Mouse (Mus musculus) heart, embryonic 16.5 days (tissue): ENCODE data around the gene Epha4. TPM values are rescaled to one million over a fixed set of nuclear protein-coding genes. Genes with fewer than 3 reads are reported as not detected.

ENCODE experiments used
- ATAC-seq: fragments of 200-750 bp; cut with Nextera tagmentation; replicated peaks from 2 replicates; pipeline ENCODE4 v1.8.0; 2017; ENCODE audit warnings: moderate number of reproducible peaks; ENCODE audit not compliant: insufficient read depth, low FRiP score; ENCODE audit errors: extremely low read depth
- H3K27ac ChIP-seq: fragments of 300-500 bp; sonication (generic); 2 replicates; pipeline ENCODE4 v1.5.1; 2014; ENCODE audit warnings: mild to moderate bottlenecking, low read length, control low read depth, moderate library complexity
- H3K27me3 ChIP-seq: fragments of 300-500 bp; sonication (generic); 2 replicates; pipeline ENCODE4 v1.6.1; 2014; ENCODE audit warnings: low read length, mixed read lengths; ENCODE audit not compliant: control insufficient read depth, insufficient read depth
- H3K36me3 ChIP-seq: fragments of 300-500 bp; sonication (generic); 2 replicates; pipeline ENCODE4 v1.6.1; 2014; ENCODE audit not compliant: control insufficient read depth, insufficient read depth
- H3K4me1 ChIP-seq: fragments of 300-500 bp; sonication (generic); 2 replicates; pipeline ENCODE4 v1.6.1; 2014; ENCODE audit warnings: low read length, mixed read lengths; ENCODE audit not compliant: control insufficient read depth, insufficient read depth
- H3K4me2 ChIP-seq: fragments of 300-500 bp; sonication (generic); 2 replicates; pipeline ENCODE4 v1.6.1; 2014; ENCODE audit warnings: low read depth, mild to moderate bottlenecking, control low read depth, low read length
- H3K4me3 ChIP-seq: fragments of 300-500 bp; sonication (generic); 2 replicates; pipeline ENCODE4 v1.5.1; 2014; ENCODE audit warnings: mild to moderate bottlenecking, control low read depth, low read length
- H3K9ac ChIP-seq: fragments of 300-500 bp; sonication (generic); 2 replicates; pipeline ENCODE4 v1.6.1; 2014; ENCODE audit warnings: low read length, control low read depth
- H3K9me3 ChIP-seq: fragments of 300-500 bp; sonication (generic); replicated peaks from 2 replicates; pipeline ENCODE4 v1.6.1; 2016; ENCODE audit warnings: low read length; ENCODE audit not compliant: control insufficient read depth
- WGBS: fragments of 180-500 bp; shearing (Covaris S2); extraction: QIAGEN DNeasy Blood & Tissue Kit; methylation state at CpG from one replicate; pipeline ENCODE4 v1.1.7; 2014; 5-methylcytosine and 5-hydroxymethylcytosine counted together
- polyA plus RNA-seq: library from polyadenylated mRNA; unstranded; fragments of >200 nt; fragmentation: Nextera tagmentation; extraction: Ambion mirVana; gene quantifications from 2 replicates; pipeline ENCODE4 v1.2.1, GENCODE M21; 2015

The Epha4 gene
- polyA plus RNA-seq, 1 experiment from 2014 or later, result 9.1 TPM

- Histone ChIP-seq H3K9ac (no peak overlapping the region), H3K36me3 (no peaks in the 10 kb centered on the region), H3K27me3 (no peaks in the 10 kb centered on the region), H3K4me2 (no peak overlapping the region), H3K4me1 (peaks cover 13% of the 10 kb centered on the region), H3K9me3 (no peaks in the 10 kb centered on the region), H3K27ac (peak overlapping the region; percentile 76), H3K4me3 (no peak overlapping the region)
- no peak for ATAC-seq
- 62% methylated on average over 11 of the region's 11 CpGs for WGBS
Observed at GRCm38 (mm10) chr1:77460831-77461629, 53.9 kb downstream of the Epha4 start.

DNA sequence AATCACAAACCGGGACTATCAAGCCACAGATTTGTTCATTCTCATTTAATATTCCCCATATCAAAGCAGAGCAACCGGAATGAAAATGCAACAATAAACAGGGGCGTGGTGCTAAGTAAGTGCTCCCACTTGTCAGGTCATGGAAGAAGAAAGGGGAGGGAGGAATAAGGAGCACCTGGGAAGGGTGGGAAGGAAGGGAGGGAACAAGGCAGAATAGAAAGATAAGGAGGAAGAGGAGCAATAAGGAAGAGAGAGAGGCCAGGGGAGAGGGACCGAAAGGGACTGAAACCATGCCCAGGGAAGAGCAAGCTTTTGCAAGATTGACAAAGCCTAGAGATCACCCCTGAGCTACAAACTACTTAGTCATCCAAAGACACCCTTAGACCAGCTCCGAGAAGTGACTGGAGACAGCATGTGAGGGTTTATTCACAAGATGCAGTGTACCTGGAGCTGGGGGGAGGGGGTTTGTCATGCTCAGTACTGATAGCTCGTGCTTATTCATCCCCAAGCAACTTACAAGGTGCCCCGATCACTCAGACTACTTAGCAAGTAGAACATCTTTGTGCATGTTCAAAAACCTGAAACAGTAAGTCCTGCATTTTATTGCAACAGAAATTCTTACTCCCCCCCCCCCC, 56.0 kb downstream of the Epha4 start:
- Histone ChIP-seq H3K4me2 (no peak overlapping the region), H3K4me1 (peaks cover 13% of the 10 kb centered on the region), H3K9ac (no peak overlapping the region), H3K4me3 (no peak overlapping the region), H3K27ac (no peak overlapping the region), H3K9me3 (no peaks in the 10 kb centered on the region), H3K36me3 (no peaks in the 10 kb centered on the region), H3K27me3 (no peaks in the 10 kb centered on the region)
- 80% methylated on average over 7 of the region's 7 CpGs for WGBS
- no peak for ATAC-seq

- peaks cover 13% of the 10 kb centered on the region for H3K4me1 ChIP-seq
Observed at GRCm38 (mm10) chr1:77457446-77457800, 57.5 kb downstream of the Epha4 start.

GRCm38 (mm10) chr1:77456695-77457445, 58.0 kb downstream of the Epha4 start:
- Histone ChIP-seq H3K27me3 (no peaks in the 10 kb centered on the region), H3K36me3 (no peaks in the 10 kb centered on the region), H3K9me3 (no peaks in the 10 kb centered on the region), H3K4me2 (no peak overlapping the region), H3K27ac (no peak overlapping the region), H3K4me3 (no peak overlapping the region), H3K4me1 (peaks cover 9% of the 10 kb centered on the region), H3K9ac (no peak overlapping the region)
- 85% methylated on average over 7 of the region's 7 CpGs for WGBS
- no peak for ATAC-seq

More at GRCm38 (mm10) chr1:77457446-77457800, 57.5 kb downstream of the Epha4 start:
- Histone ChIP-seq H3K4me2 (no peak overlapping the region), H3K36me3 (no peaks in the 10 kb centered on the region), H3K4me3 (no peak overlapping the region), H3K9me3 (no peaks in the 10 kb centered on the region), H3K27me3 (no peaks in the 10 kb centered on the region), H3K9ac (no peak overlapping the region), H3K27ac (no peak overlapping the region)
- WGBS, result 56% methylated on average over 6 of the region's 6 CpGs
- ATAC-seq, result no peak

GRCm38 (mm10) chr1:77453811-77454210, 61.1 kb downstream of the Epha4 start:
- WGBS, result 78% methylated on average over 1 of the region's 1 CpGs

DNA sequence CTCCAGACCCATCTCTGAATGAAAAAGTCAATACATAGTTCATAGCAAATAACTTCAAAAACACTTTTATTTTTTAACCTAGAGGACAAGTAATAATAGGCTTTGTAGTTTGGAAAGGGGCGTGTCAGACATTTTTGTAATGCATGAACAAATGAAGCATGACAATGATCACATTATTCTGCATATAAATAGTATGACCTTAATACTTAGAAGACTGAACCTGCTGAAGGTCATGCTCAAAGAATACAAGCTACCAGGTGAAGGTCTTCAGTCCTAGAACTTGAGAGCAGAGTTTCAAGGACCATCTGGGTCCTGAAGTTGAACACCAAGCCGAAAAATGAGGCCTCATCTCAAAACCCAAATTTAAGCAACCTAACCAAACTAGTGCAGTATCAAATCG, 62.2 kb downstream of the Epha4 start:
- Histone ChIP-seq H3K27ac (no peak overlapping the region), H3K4me2 (no peak overlapping the region), H3K9ac (no peak overlapping the region), H3K27me3 (no peaks in the 10 kb centered on the region), H3K36me3 (no peaks in the 10 kb centered on the region), H3K4me3 (no peak overlapping the region), H3K4me1 (no peaks in the 10 kb centered on the region), H3K9me3 (no peaks in the 10 kb centered on the region)
- no peak for ATAC-seq
- 83% methylated on average over 3 of the region's 3 CpGs for WGBS

More at GRCm38 (mm10) chr1:77453811-77454210, 61.1 kb downstream of the Epha4 start:
- no peaks in the 10 kb centered on the region for H3K36me3 ChIP-seq
- ATAC-seq, result no peak
- no peaks in the 10 kb centered on the region for H3K4me1 ChIP-seq
- no peaks in the 10 kb centered on the region for H3K27me3 ChIP-seq
- no peak overlapping the region for H3K4me2 ChIP-seq
- no peaks in the 10 kb centered on the region for H3K9me3 ChIP-seq
- no peak overlapping the region for H3K4me3 ChIP-seq
- no peak overlapping the region for H3K9ac ChIP-seq
- no peak overlapping the region for H3K27ac ChIP-seq

- H3K9ac ChIP-seq, result no peak overlapping the region
- no peak for ATAC-seq
- no peak overlapping the region for H3K27ac ChIP-seq
- H3K36me3 ChIP-seq, result no peaks in the 10 kb centered on the region
- WGBS, result 86% methylated on average over 3 of the region's 3 CpGs
- H3K4me3 ChIP-seq, result no peak overlapping the region
- H3K9me3 ChIP-seq, result no peaks in the 10 kb centered on the region
- H3K27me3 ChIP-seq, result no peaks in the 10 kb centered on the region
- no peak overlapping the region for H3K4me2 ChIP-seq
- H3K4me1 ChIP-seq, result no peaks in the 10 kb centered on the region; the same call in 1 of the 2 replicates
Observed at GRCm38 (mm10) chr1:77451541-77451940, 63.3 kb downstream of the Epha4 start.

DNA sequence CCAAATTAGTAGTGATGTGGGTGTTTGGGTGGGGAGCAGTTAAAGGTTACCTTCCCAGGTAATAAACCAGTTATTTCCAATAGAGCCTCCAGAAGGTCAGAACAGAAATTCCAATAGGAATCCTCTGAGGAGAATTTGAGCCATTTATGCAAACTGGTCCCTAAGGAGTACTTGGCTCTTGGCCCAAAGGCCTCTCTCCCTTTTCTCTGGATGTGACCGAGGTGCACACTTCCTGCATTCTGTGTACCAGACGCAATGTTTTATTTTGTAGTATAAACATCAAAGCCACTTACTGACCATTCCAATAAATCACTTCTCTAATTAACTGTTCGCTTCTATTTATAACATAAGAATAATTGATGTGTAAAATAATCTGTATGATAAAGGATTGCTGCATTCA, 64.7 kb downstream of the Epha4 start:
- no peaks in the 10 kb centered on the region for H3K36me3 ChIP-seq
- H3K9me3 ChIP-seq, result no peaks in the 10 kb centered on the region
- H3K27ac ChIP-seq, result no peak overlapping the region
- no peak overlapping the region for H3K4me3 ChIP-seq
- H3K4me1 ChIP-seq, result peaks cover 3% of the 10 kb centered on the region
- ATAC-seq, result no peak
- no peak overlapping the region for H3K4me2 ChIP-seq
- 62% methylated on average over 3 of the region's 3 CpGs for WGBS
- no peak overlapping the region for H3K9ac ChIP-seq
- no peaks in the 10 kb centered on the region for H3K27me3 ChIP-seq
